14 mouse cellular contexts compared by ENCODE assay signal in the genomic region with DNA sequence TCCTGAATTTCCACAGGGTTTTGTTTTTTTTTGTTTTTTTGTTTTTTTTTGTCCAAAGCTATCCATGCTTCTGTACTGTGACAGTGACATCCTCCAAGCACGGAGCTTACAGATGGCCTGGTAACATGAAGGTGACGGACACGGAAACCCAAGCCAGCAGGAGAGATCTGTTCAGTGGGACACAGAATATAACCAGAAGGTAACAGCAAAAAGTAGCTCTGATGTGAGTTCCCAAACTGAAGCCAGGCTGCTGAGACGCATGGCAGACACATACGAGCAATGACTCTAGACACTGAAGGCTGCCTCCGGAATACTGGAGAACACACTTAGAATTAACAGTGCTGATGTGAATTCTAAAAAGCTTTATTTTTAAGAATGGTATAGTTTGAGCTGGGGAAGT.
"Had no signal": no experiment of that assay in that cellular context is flagged by ENCODE, and none has a peak within 500 bp of the region (broad histone marks: within the 10 kb centered on the region; RNA-seq: fewer than 3 reads in every experiment).

No protein-coding gene starts in this region.

- DNase-seq: kidney, adult 9 months; kidney, postnatal 36 days; lung, postnatal 14 days; thymus, adult 18-20 months; thymus, postnatal 25 days had no signal

- H3K9ac ChIP-seq: limb, embryonic 15.5 days; liver, embryonic 12.5 days; lung, embryonic 15.5 days; midbrain, embryonic 13.5 days had no signal

- H3K27ac ChIP-seq: kidney, postnatal 0 days; limb, embryonic 15.5 days; liver, embryonic 12.5 days; lung, embryonic 15.5 days; macrophage; midbrain, embryonic 13.5 days; stomach, postnatal 0 days had no signal

- H3K36me3 ChIP-seq: limb, embryonic 15.5 days; liver, embryonic 12.5 days; lung, embryonic 15.5 days had no signal

- ATAC-seq: intestine, postnatal 0 days; liver, embryonic 12.5 days; midbrain, embryonic 13.5 days had no signal

- H3K4me1 ChIP-seq: limb, embryonic 15.5 days; lung, embryonic 15.5 days; megakaryocyte, embryonic 14.5 days had no signal

- H3K9me3 ChIP-seq: limb, embryonic 15.5 days; liver, embryonic 12.5 days; lung, embryonic 15.5 days; midbrain, embryonic 13.5 days had no signal

- H3K4me3 ChIP-seq: limb, embryonic 15.5 days; liver, embryonic 12.5 days; lung, embryonic 15.5 days; megakaryocyte, embryonic 14.5 days; midbrain, embryonic 13.5 days had no signal

- H3K27me3 ChIP-seq: limb, embryonic 15.5 days; liver, embryonic 12.5 days; lung, embryonic 15.5 days; megakaryocyte, embryonic 14.5 days; midbrain, embryonic 13.5 days had no signal

- H3K4me2 ChIP-seq: limb, embryonic 15.5 days; liver, embryonic 12.5 days; lung, embryonic 15.5 days; midbrain, embryonic 13.5 days had no signal
